In the genomic region with DNA sequence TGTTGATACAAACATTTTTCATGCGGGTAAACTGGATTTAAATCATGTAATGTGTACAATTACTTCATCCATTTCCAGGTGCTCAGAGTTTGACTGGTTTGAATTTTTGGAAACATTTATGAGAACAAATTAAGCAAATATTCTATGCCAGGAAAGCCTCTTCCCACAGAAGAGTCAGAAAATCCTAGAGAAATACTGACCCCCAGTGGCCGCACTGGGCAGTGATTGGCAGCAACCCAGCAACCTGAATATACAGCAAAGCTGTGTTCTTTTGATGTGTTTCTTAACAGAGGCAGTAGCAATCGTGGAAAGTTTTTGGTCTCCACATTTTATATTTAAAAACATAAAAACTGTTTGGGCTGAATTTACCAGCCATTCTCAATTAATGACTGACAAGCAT, we compare ENCODE assay signal across 9 mouse cellular contexts.
DNase-seq lines count a peak whose midpoint lies in the region; ATAC-seq lines count a peak whose summit lies in the region.
"Had no signal": no experiment of that assay in that cellular context is flagged by ENCODE, and none has a peak within 500 bp of the region (broad histone marks: within the 10 kb centered on the region; RNA-seq: fewer than 3 reads in every experiment).

No protein-coding gene starts in this region.

- H3K36me3 ChIP-seq in kidney, embryonic 16.5 days (ENCODE audit: insufficient read depth, low read length) = 0 out of 2 replicates have a peak, but pooled peaks cover 2% of the 10 kb centered on the region
- no peaks in the 10 kb centered on the region for H3K36me3 ChIP-seq in limb, embryonic 10.5 days

- H3K4me2 ChIP-seq in kidney, embryonic 16.5 days (replicated peaks; ENCODE audit: low read depth, low read length) = no peak overlapping the region

- no peaks in the 10 kb centered on the region for H3K27me3 ChIP-seq in kidney, embryonic 16.5 days (ENCODE audit: insufficient read depth, low read length)
- no peaks in the 10 kb centered on the region for H3K27me3 ChIP-seq in limb, embryonic 10.5 days (ENCODE audit: low read depth, poor library complexity, severe bottlenecking)

- H3K4me1 ChIP-seq in kidney, embryonic 16.5 days (ENCODE audit: insufficient read depth, low read length) = no peaks in the 10 kb centered on the region
- H3K4me1 ChIP-seq in limb, embryonic 10.5 days = no peaks in the 10 kb centered on the region

- H3K9ac ChIP-seq in kidney, embryonic 16.5 days (replicated peaks; ENCODE audit: low read length) = no peak overlapping the region

- 26% methylated on average over 3 of the region's 3 CpGs for WGBS in kidney, embryonic 16.5 days
- WGBS in limb, embryonic 10.5 days = 32% methylated on average over 3 of the region's 3 CpGs

- H3K9me3 ChIP-seq in kidney, embryonic 16.5 days (ENCODE audit: low read length) = no peaks in the 10 kb centered on the region
- H3K9me3 ChIP-seq in limb, embryonic 10.5 days (replicated peaks) = no peaks in the 10 kb centered on the region

- no peak overlapping the region for H3K27ac ChIP-seq in kidney, embryonic 16.5 days (ENCODE audit: low read length)
- no peak overlapping the region for H3K27ac ChIP-seq in limb, embryonic 10.5 days
- H3K27ac ChIP-seq: macrophage had no signal

- no peak overlapping the region for H3K4me3 ChIP-seq in kidney, embryonic 16.5 days (ENCODE audit: low read length)
- no peak overlapping the region for H3K4me3 ChIP-seq in limb, embryonic 10.5 days

- no peak for ATAC-seq in kidney, embryonic 16.5 days (ENCODE audit: low FRiP score, low TSS enrichment)

- DNase-seq in kidney, adult 18-20 months = peak; percentile 72
- DNase-seq in adrenal gland, postnatal 10 days = peak; percentile 88
- DNase-seq in embryo, embryonic 9.5 days (ENCODE audit: extremely low spot score) = peak; percentile 70
- peak; percentile 31 for DNase-seq in hindlimb bud, embryonic 11.5 days (ENCODE audit: extremely low spot score, low read depth, low spot score)
- DNase-seq in limb, embryonic 10.5 days (ENCODE audit: low spot score) = peak; percentile 79
- DNase-seq in retina, postnatal 1 day = peak; percentile 71
- DNase-seq in spleen, adult 12 weeks (ENCODE audit: low spot score) = no peak
